21 mouse cellular contexts compared by ENCODE assay signal in genomic region chr9:65793506-65793905, GRCm38 (mm10). TPM values are rescaled to one million over a fixed set of nuclear protein-coding genes. Genes with fewer than 3 reads are reported as not detected.
DNase-seq lines count a peak whose midpoint lies in the region; ATAC-seq and TF ChIP-seq lines count a peak whose summit lies in the region.
"Had no signal": no experiment of that assay in that cellular context is flagged by ENCODE, and none has a peak within 500 bp of the region (broad histone marks: within the 10 kb centered on the region; RNA-seq: fewer than 3 reads in every experiment).

No protein-coding gene starts in this region.

- no peak overlapping the region for H3K9ac ChIP-seq in hindbrain, embryonic 16.5 days (ENCODE audit: low read depth, low read length)
- H3K9ac ChIP-seq: embryonic facial prominence, embryonic 15.5 days; limb, embryonic 13.5 days; liver, embryonic 14.5 days; lung, embryonic 15.5 days had no signal

- H3K27me3 ChIP-seq in hindbrain, embryonic 16.5 days (replicated peaks; ENCODE audit: control insufficient read depth, insufficient read depth, low read length): no peaks in the 10 kb centered on the region
- H3K27me3 ChIP-seq: embryonic facial prominence, embryonic 15.5 days; limb, embryonic 13.5 days; lung, embryonic 15.5 days had no signal

- intact Hi-C loops in gastrocnemius, adult 2 months (cut with DNase I): loop anchor here (5.0 kb wide), 1 partner anchor 34 kb away; the partner anchor contains the start of gene Zfp609
- intact Hi-C loops in gastrocnemius, postnatal 14 days (cut with DNase I; ENCODE audit: low total_unique reads): no loop called here
- intact Hi-C loops in left cerebral cortex, adult 2 months (cut with DNase I): loop anchor here (5.0 kb wide), 1 partner anchor 34 kb away; the partner anchor contains the start of gene Zfp609
- intact Hi-C loops in left cerebral cortex, postnatal 10 days (cut with DNase I): no loop called here

- 71% methylated on average over 3 of the region's 3 CpGs for WGBS in hindbrain, embryonic 16.5 days

- no peaks in the 10 kb centered on the region; the same call in 1 of the 2 replicates for H3K36me3 ChIP-seq in hindbrain, embryonic 16.5 days (ENCODE audit: control insufficient read depth, insufficient read depth, low read length)

- H3K9me3 ChIP-seq in hindbrain, embryonic 16.5 days (ENCODE audit: control insufficient read depth, low read length): no peaks in the 10 kb centered on the region
- H3K9me3 ChIP-seq: embryonic facial prominence, embryonic 15.5 days; limb, embryonic 13.5 days; lung, embryonic 15.5 days had no signal

- TF ChIP-seq CTCF in gastrocnemius, adult 2 months (IDR thresholded peaks at IDR 0.05): no peak
- no peak for TF ChIP-seq CTCF in left cerebral cortex, adult 2 months (IDR thresholded peaks at IDR 0.05)

- 0 out of 2 replicates have a peak, but pooled peaks have one; percentile 62 for ATAC-seq in hindbrain, embryonic 16.5 days
- ATAC-seq: inflammation-experienced regulatory T-cells, adult 6 months had no signal

- H3K4me3 ChIP-seq in gastrocnemius, adult 2 months: no peak overlapping the region
- H3K4me3 ChIP-seq in left cerebral cortex, adult 2 months: no peak overlapping the region
- H3K4me3 ChIP-seq in hindbrain, embryonic 16.5 days (ENCODE audit: low read length): no peak overlapping the region
- H3K4me3 ChIP-seq: embryonic facial prominence, embryonic 15.5 days; limb, embryonic 13.5 days; lung, embryonic 15.5 days had no signal

- no peak overlapping the region for H3K4me2 ChIP-seq in hindbrain, embryonic 16.5 days (ENCODE audit: low read length)
- H3K4me2 ChIP-seq: embryonic facial prominence, embryonic 15.5 days; heart, embryonic 11.5 days; limb, embryonic 13.5 days; lung, embryonic 15.5 days had no signal

- DNase-seq in gastrocnemius, adult 2 months: no peak
- no peak for DNase-seq in gastrocnemius, postnatal 14 days
- DNase-seq in left cerebral cortex, adult 2 months (ENCODE audit: extremely low spot score in 1 of 2, low spot score in 2 of 2): no peak
- DNase-seq in left cerebral cortex, postnatal 10 days (ENCODE audit: extremely low spot score in 1 of 2, low spot score in 2 of 2): no peak
- DNase-seq in MN1 (ENCODE audit: low spot score): peak; percentile 25
- DNase-seq in right cerebral cortex, postnatal 14 days: no peak
- DNase-seq: B cell, adult 2 months; cerebellum, adult 2 months; cerebellum, postnatal 36 days; heart, postnatal 10 days; kidney, adult 8-10 months; kidney, postnatal 14 days had no signal

- H3K4me1 ChIP-seq in hindbrain, embryonic 16.5 days (ENCODE audit: control insufficient read depth, insufficient read depth, low read depth, low read length): peaks cover 25% of the 10 kb centered on the region

- peak overlapping the region; percentile 4; the same call in 1 of the 2 replicates for H3K27ac ChIP-seq in gastrocnemius, adult 2 months
- 0 out of 2 replicates have a peak overlapping the region, but pooled peaks have one; percentile 9 for H3K27ac ChIP-seq in left cerebral cortex, adult 2 months
- 0 out of 2 replicates have a peak overlapping the region, but pooled peaks have one; percentile 5 for H3K27ac ChIP-seq in hindbrain, embryonic 16.5 days (ENCODE audit: low read depth, low read length)
- H3K27ac ChIP-seq: embryonic facial prominence, embryonic 15.5 days; limb, embryonic 13.5 days; liver, embryonic 14.5 days; lung, embryonic 15.5 days; macrophage; stomach, postnatal 0 days had no signal

RNA-seq across cellular contexts. Expression of gene Zfp609, which starts 33.9 kb away (rescaled TPM):
- total RNA-seq in gastrocnemius, adult 2 months (2021): 10 to 100 TPM; 18.4 to 21.1 TPM
- 10 to 100 TPM; 15.8 to 18.8 TPM for total RNA-seq in gastrocnemius, postnatal 14 days (2021)
- total RNA-seq in left cerebral cortex, adult 2 months (2021): 10 to 100 TPM; 48.5 to 49.1 TPM
- 10 to 100 TPM; 41.3 to 42.2 TPM for total RNA-seq in left cerebral cortex, postnatal 10 days (2021)
- polyA plus RNA-seq in hindbrain, embryonic 16.5 days (2015; fragmentation: Nextera tagmentation; extraction: Ambion mirVana): 5.0 and 5.4 TPM in 2 replicates

Comparison
In these comparisons a context has a peak if more than half of its experiments do, and no peak if none do; other contexts are left out.
1. intact Hi-C loops: an anchor here in gastrocnemius, adult 2 months (5.0 kb wide) and left cerebral cortex, adult 2 months (5.0 kb wide); none called in gastrocnemius, postnatal 14 days and left cerebral cortex, postnatal 10 days.